Mouse (Mus musculus): ENCODE data around the gene Syne4. TPM values are rescaled to one million over a fixed set of nuclear protein-coding genes. Genes with fewer than 3 reads are reported as not detected.

Syne4 gene
- polyA plus RNA-seq, 1 experiment from 2014 or later, result 39.2 TPM

- no peaks in the 10 kb centered on the region for H3K36me3 ChIP-seq
- peak overlapping the region; percentile 79 for H3K9ac ChIP-seq
- H3K9me3 ChIP-seq (replicated peaks), result 0 out of 2 replicates have a peak, but pooled peaks cover 4% of the 10 kb centered on the region
- peak overlapping the region; percentile 75 for H3K4me3 ChIP-seq
- peak overlapping the region; percentile 86 for H3K27ac ChIP-seq
- H3K27me3 ChIP-seq, result no peaks in the 10 kb centered on the region; the same call in 1 of the 2 replicates
- peak overlapping the region; percentile 76 for H3K4me2 ChIP-seq (replicated peaks)
- peaks cover 16% of the 10 kb centered on the region for H3K4me1 ChIP-seq
- under 1% methylated on average over 20 of the region's 20 CpGs for WGBS
- peak; percentile 99 for ATAC-seq (ENCODE audit: low FRiP score)
These were observed 7.7 kb downstream of the Syne4 start for GRCm38 (mm10) chr7:30322285-30322667.

- peak overlapping the region; percentile 79; the same call in 1 of the 2 replicates for H3K9ac ChIP-seq
- H3K27ac ChIP-seq, result peak overlapping the region; percentile 86; the same call in 1 of the 2 replicates
- ATAC-seq (ENCODE audit: low FRiP score), result peak; percentile 5; the same call in 1 of the 2 replicates
- H3K4me2 ChIP-seq (replicated peaks), result peak overlapping the region; percentile 76
- H3K27me3 ChIP-seq, result no peaks in the 10 kb centered on the region; the same call in 1 of the 2 replicates
- H3K36me3 ChIP-seq, result no peaks in the 10 kb centered on the region
- H3K9me3 ChIP-seq (replicated peaks), result 0 out of 2 replicates have a peak, but pooled peaks cover 4% of the 10 kb centered on the region
- H3K4me3 ChIP-seq, result peak overlapping the region; percentile 75
- H3K4me1 ChIP-seq, result peaks cover 16% of the 10 kb centered on the region
- WGBS, result 38% methylated on average over 6 of the region's 6 CpGs
These were observed 8.3 kb downstream of the Syne4 start for GRCm38 (mm10) chr7:30322865-30323264.

DNA sequence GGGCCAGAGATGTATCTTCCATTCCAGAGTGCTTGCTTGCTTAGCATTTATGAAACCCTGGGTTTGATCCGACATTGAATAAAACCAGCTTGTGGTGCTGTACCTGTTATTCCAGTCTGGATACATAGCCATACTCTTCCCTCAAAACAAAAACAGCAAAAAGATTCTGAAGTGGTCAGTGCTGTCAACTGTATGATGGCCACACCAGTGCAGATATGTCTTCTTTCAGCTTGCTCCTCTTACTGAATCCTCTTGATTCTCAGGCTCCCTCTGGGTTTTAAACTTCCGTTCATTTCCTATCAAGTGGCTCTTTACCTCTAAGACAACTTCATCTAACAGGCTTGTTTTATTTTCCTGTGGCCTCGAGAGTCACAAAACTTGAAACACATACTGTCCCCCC lies 9.2 kb downstream of the Syne4 start, which contains the start of gene Sdhaf1:
TSS of gene Sdhaf1 (minus strand) at position 101 of the 400 bp plus-strand sequence.
- Histone ChIP-seq H3K27ac (peak within 1 kb of the TSS; percentile 86; the same call in 1 of the 2 replicates), H3K9me3 (replicated peaks) (0 out of 2 replicates have a peak, but pooled peaks cover 4% of the 10 kb centered on the region), H3K4me1 (peaks cover 16% of the 10 kb centered on the region), H3K27me3 (peaks cover 7% of the 10 kb centered on the region), H3K4me2 (replicated peaks) (peak within 1 kb of the TSS; percentile 76), H3K36me3 (no peaks in the 10 kb centered on the region), H3K9ac (0 out of 2 replicates have a peak within 1 kb of the TSS, but pooled peaks have one; percentile 79), H3K4me3 (peak within 1 kb of the TSS; percentile 75)
- WGBS, result 71% methylated on average over 3 of the region's 3 CpGs
- no peak for ATAC-seq (ENCODE audit: low FRiP score)

DNA sequence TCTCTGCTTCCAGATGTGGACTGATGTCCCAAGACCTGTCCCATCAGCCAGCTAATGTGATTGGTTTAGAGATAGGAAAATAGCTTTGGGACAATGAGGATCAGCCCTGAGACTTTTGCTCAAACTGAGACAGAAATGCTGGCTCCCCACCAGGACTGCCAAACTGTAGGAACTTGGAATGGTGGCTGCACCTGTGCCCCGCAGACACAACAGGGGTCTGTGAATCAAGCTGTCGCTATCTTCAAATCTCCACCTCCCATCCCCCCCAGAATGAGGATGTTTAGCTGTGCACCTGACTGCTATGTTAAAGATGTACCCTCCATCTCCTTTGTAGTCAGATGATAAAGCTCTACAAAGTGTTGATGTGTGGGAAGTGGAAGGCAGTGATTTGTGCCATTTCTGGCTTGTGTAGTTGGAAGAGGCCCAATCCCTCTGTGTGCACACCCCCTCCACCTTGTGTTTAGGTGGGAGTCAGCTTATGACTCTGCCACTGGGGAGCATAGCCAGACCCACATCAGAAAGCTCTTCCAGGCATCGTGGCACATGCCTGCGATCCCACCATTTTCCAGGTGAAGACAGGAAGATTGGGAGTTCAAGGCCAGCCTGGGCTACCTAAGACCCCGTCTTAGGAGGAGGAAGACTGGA lies 9.8 kb downstream of the Syne4 start:
- Histone ChIP-seq H3K9ac (no peak overlapping the region), H3K4me1 (peaks cover 16% of the 10 kb centered on the region), H3K27ac (no peak overlapping the region), H3K27me3 (peaks cover 7% of the 10 kb centered on the region), H3K9me3 (replicated peaks) (0 out of 2 replicates have a peak, but pooled peaks cover 4% of the 10 kb centered on the region), H3K36me3 (no peaks in the 10 kb centered on the region), H3K4me2 (replicated peaks) (no peak overlapping the region), H3K4me3 (no peak overlapping the region)
- WGBS, result 85% methylated on average over 5 of the region's 5 CpGs
- ATAC-seq (ENCODE audit: low FRiP score), result no peak

- no peak for ATAC-seq (ENCODE audit: low FRiP score)
- Histone ChIP-seq H3K4me1 (peaks cover 16% of the 10 kb centered on the region), H3K4me2 (replicated peaks) (no peak overlapping the region), H3K9ac (no peak overlapping the region), H3K9me3 (replicated peaks) (0 out of 2 replicates have a peak, but pooled peaks cover 4% of the 10 kb centered on the region), H3K36me3 (no peaks in the 10 kb centered on the region), H3K27ac (no peak overlapping the region), H3K4me3 (no peak overlapping the region), H3K27me3 (peaks cover 7% of the 10 kb centered on the region)
- 44% methylated on average over 2 of the region's 2 CpGs for whole genome bisulfite sequencing
These were observed 10.8 kb downstream of the Syne4 start for GRCm38 (mm10) chr7:30325364-30325763.

- 0 out of 2 replicates have a peak, but pooled peaks cover 4% of the 10 kb centered on the region for H3K9me3 ChIP-seq (replicated peaks)
- H3K4me2 ChIP-seq (replicated peaks), result no peak overlapping the region
- H3K27me3 ChIP-seq, result peaks cover 7% of the 10 kb centered on the region
- H3K4me3 ChIP-seq, result no peak overlapping the region
- no peaks in the 10 kb centered on the region for H3K36me3 ChIP-seq
- no peak overlapping the region for H3K9ac ChIP-seq
- H3K4me1 ChIP-seq, result peaks cover 11% of the 10 kb centered on the region
- no peak for ATAC-seq (ENCODE audit: low FRiP score)
- H3K27ac ChIP-seq, result no peak overlapping the region
These were observed 11.8 kb downstream of the Syne4 start for GRCm38 (mm10) chr7:30326427-30326826.

- Histone ChIP-seq H3K27ac (no peak overlapping the region), H3K4me2 (replicated peaks) (no peak overlapping the region), H3K36me3 (no peaks in the 10 kb centered on the region), H3K4me1 (peaks cover 13% of the 10 kb centered on the region), H3K9ac (no peak overlapping the region), H3K9me3 (replicated peaks) (0 out of 2 replicates have a peak, but pooled peaks cover 4% of the 10 kb centered on the region), H3K27me3 (peaks cover 7% of the 10 kb centered on the region), H3K4me3 (no peak overlapping the region)
- WGBS, result 59% methylated on average over 15 of the region's 15 CpGs
- ATAC-seq (ENCODE audit: low FRiP score), result no peak
These were observed 12.5 kb downstream of the Syne4 start for GRCm38 (mm10) chr7:30327140-30327539.

DNA sequence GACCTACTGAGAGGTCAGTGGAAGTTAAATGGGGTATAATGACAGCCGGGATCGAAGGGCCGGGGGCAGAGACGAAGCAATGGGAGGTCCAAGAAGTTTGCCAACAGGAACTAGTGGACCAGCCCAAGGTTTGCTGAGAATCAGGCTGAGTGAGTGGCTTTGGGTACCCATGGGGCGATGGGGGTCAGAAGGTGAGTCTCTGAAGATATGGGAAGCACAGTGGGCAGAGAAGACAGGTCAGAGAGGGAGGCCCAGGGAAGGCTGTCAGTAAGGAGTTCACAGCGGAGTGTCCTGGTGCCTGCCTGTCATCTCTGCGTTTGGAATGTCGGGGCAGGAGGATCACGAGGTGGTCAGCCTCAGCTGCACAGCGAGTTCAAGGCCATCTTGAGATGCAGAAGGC lies 13.8 kb downstream of the Syne4 start:
- Histone ChIP-seq H3K9ac (peak overlapping the region; percentile 8; the same call in 1 of the 2 replicates), H3K9me3 (replicated peaks) (0 out of 2 replicates have a peak, but pooled peaks cover 4% of the 10 kb centered on the region), H3K4me2 (replicated peaks) (no peak overlapping the region), H3K4me1 (peaks cover 10% of the 10 kb centered on the region), H3K36me3 (no peaks in the 10 kb centered on the region), H3K27ac (no peak overlapping the region), H3K4me3 (no peak overlapping the region), H3K27me3 (peaks cover 8% of the 10 kb centered on the region)
- no peak for ATAC-seq (ENCODE audit: low FRiP score)
- WGBS, result 58% methylated on average over 10 of the region's 10 CpGs

DNA sequence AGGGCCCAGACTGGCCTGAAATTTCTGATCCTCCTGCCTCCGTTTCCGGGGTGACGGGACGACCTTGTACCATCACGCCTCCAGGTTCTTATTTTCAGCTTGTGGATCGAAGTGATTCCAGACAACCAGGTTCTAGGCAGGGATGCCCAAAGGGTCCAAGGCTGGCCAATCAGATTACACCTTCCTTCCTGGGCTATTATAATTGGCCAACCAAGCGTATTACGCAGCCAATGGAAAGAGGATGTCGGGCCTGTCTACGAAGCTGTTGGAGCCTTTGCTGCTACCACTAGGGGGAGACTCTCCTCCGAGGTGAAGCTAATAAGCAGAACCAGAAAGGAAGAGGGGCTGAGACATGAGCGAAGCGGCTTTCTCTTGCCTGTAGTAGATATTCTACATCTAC lies 17.3 kb downstream of the Syne4 start:
- Histone ChIP-seq H3K4me2 (replicated peaks) (peak overlapping the region; percentile 48), H3K4me1 (peaks cover 14% of the 10 kb centered on the region), H3K9me3 (replicated peaks) (no peaks in the 10 kb centered on the region), H3K4me3 (peak overlapping the region; percentile 8), H3K9ac (peak overlapping the region; percentile 18; the same call in 1 of the 2 replicates), H3K27me3 (peaks cover 31% of the 10 kb centered on the region), H3K36me3 (no peaks in the 10 kb centered on the region), H3K27ac (peak overlapping the region; percentile 12)
- peak; percentile 96 for ATAC-seq (ENCODE audit: low FRiP score)
- WGBS, result 4% methylated on average over 13 of the region's 13 CpGs

GRCm38 (mm10) chr7:30332622-30333259 lies 18.1 kb downstream of the Syne4 start:
- Histone ChIP-seq H3K27ac (no peak overlapping the region), H3K9me3 (replicated peaks) (no peaks in the 10 kb centered on the region), H3K27me3 (peaks cover 31% of the 10 kb centered on the region), H3K9ac (no peak overlapping the region), H3K36me3 (no peaks in the 10 kb centered on the region), H3K4me2 (replicated peaks) (peak overlapping the region; percentile 48; the same call in 1 of the 2 replicates), H3K4me1 (peaks cover 10% of the 10 kb centered on the region), H3K4me3 (no peak overlapping the region)
- ATAC-seq (ENCODE audit: low FRiP score), result no peak
- WGBS, result 70% methylated on average over 18 of the region's 18 CpGs

GRCm38 (mm10) chr7:30333436-30333835 lies 18.8 kb downstream of the Syne4 start:
- WGBS, result 60% methylated on average over 4 of the region's 4 CpGs
- peaks cover 28% of the 10 kb centered on the region for H3K27me3 ChIP-seq
- H3K36me3 ChIP-seq, result no peaks in the 10 kb centered on the region
- H3K4me2 ChIP-seq (replicated peaks), result no peak overlapping the region
- H3K4me1 ChIP-seq, result peaks cover 10% of the 10 kb centered on the region
- 0 out of 2 replicates have a peak, but pooled peaks have one; percentile 15 for ATAC-seq (ENCODE audit: low FRiP score)
- H3K9ac ChIP-seq, result no peak overlapping the region
- H3K4me3 ChIP-seq, result no peak overlapping the region
- no peaks in the 10 kb centered on the region for H3K9me3 ChIP-seq (replicated peaks)
- H3K27ac ChIP-seq, result no peak overlapping the region

GRCm38 (mm10) chr7:30334563-30334962 lies 20.0 kb downstream of the Syne4 start:
- peaks cover 10% of the 10 kb centered on the region for H3K4me1 ChIP-seq
- H3K27ac ChIP-seq, result no peak overlapping the region
- no peak overlapping the region for H3K9ac ChIP-seq
- H3K27me3 ChIP-seq, result peaks cover 29% of the 10 kb centered on the region
- H3K9me3 ChIP-seq (replicated peaks), result no peaks in the 10 kb centered on the region
- 60% methylated on average over 5 of the region's 5 CpGs for WGBS
- no peak for ATAC-seq (ENCODE audit: low FRiP score)
- no peak overlapping the region for H3K4me3 ChIP-seq
- no peaks in the 10 kb centered on the region for H3K36me3 ChIP-seq
- no peak overlapping the region for H3K4me2 ChIP-seq (replicated peaks)

Measured in hindbrain, embryonic 12.5 days (tissue).